Mouse (Mus musculus) ES-Bruce4 (cell line): ENCODE results near the gene Khdrbs2.

Source experiments
- CTCF ChIP-seq: IDR thresholded peaks from one replicate; pipeline ENCODE4 v1.8.1; 2011; ENCODE audit warnings: low read depth, low read length
- EP300 ChIP-seq: IDR thresholded peaks from 2 replicates; pipeline ENCODE4 v1.6.1; 2011; ENCODE audit warnings: low read depth, low read length; ENCODE audit not compliant: insufficient read depth
- POLR2A ChIP-seq: IDR thresholded peaks from one replicate; pipeline ENCODE4 v1.8.1; 2011; ENCODE audit warnings: low read length; ENCODE audit not compliant: insufficient read depth

DNA sequence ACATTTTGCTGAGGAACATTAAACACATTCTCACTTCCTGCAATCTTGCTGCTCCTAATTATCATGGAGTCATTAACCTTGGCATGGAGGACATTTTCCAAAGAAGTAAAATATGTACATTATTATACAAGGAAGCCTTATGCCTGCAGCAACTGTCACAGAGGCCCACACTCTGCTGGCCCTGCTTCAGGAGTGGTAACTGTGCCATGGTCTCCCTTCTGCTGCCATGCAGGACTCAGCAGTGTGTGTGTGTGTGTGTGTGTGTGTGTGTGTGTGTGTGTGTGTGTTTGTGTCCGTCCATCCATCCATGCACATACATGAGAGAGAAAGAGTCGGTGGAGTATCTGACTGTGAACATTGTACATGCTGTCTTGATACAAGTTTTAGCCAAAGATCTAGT is 396.4 kb downstream of the Khdrbs2 start:
- TF ChIP-seq EP300 (no peak), CTCF (no peak), POLR2A (no peak)
